Mouse (Mus musculus) embryonic facial prominence, embryonic 15.5 days (tissue): ENCODE measurements around the gene Tmpo. TPM values are rescaled to one million over a fixed set of nuclear protein-coding genes. Genes with fewer than 3 reads are reported as not detected.
A peak's percentile ranks its signal among the peaks of the same experiment; 100 is the strongest.
"Not testable (repeated sequence)": the region's sequence is repeated elsewhere in the genome, so short reads cannot be mapped to it uniquely, and the experiment has no call there.

ENCODE experiments used
- ATAC-seq: fragments of 200-750 bp; cut with Nextera tagmentation; 2 replicates; pipeline ENCODE4 v1.8.0; 2017; ENCODE audit warnings: low read depth, moderate TSS enrichment; ENCODE audit not compliant: insufficient number of reproducible peaks, low FRiP score, low TSS enrichment
- H3K27ac ChIP-seq: fragments of 300-500 bp; sonication (generic); replicated peaks from 2 replicates; pipeline ENCODE4 v1.5.1; 2015; ENCODE audit warnings: mild to moderate bottlenecking, inconsistent platforms
- H3K27me3 ChIP-seq: fragments of 300-500 bp; sonication (generic); 2 replicates; pipeline ENCODE4 v1.6.1; 2015; ENCODE audit warnings: inconsistent platforms
- H3K36me3 ChIP-seq: fragments of 300-500 bp; sonication (generic); 2 replicates; pipeline ENCODE4 v1.6.1; 2015; ENCODE audit warnings: mild to moderate bottlenecking, inconsistent platforms
- H3K4me1 ChIP-seq: fragments of 300-500 bp; sonication (generic); 2 replicates; pipeline ENCODE4 v1.6.1; 2015; ENCODE audit warnings: inconsistent platforms
- H3K4me2 ChIP-seq: fragments of 300-500 bp; sonication (generic); replicated peaks from 2 replicates; pipeline ENCODE4 v1.6.1; 2015; ENCODE audit warnings: mild to moderate bottlenecking, inconsistent platforms
- H3K4me3 ChIP-seq: fragments of 300-500 bp; sonication (generic); replicated peaks from 2 replicates; pipeline ENCODE4 v1.5.1; 2015; ENCODE audit warnings: mild to moderate bottlenecking, inconsistent platforms
- H3K9ac ChIP-seq: fragments of 300-500 bp; sonication (generic); 2 replicates; pipeline ENCODE4 v1.6.1; 2015; ENCODE audit warnings: inconsistent platforms
- H3K9me3 ChIP-seq: fragments of 300-500 bp; sonication (generic); replicated peaks from 2 replicates; pipeline ENCODE4 v1.6.1; 2016; ENCODE audit warnings: inconsistent platforms
- WGBS: fragments of 180-500 bp; shearing (Covaris S2); methylation state at CpG from one replicate; pipeline ENCODE4 v1.1.7; 2015; 5-methylcytosine and 5-hydroxymethylcytosine counted together
- polyA plus RNA-seq: library from polyadenylated mRNA; unstranded; fragments of >200 nt; fragmentation: Nextera tagmentation; extraction: Ambion mirVana; gene quantifications from 2 replicates; pipeline ENCODE4 v1.2.1, GENCODE M21; 2015

Tmpo gene
- polyA plus RNA-seq, 1 experiment from 2014 or later = 198 TPM

- H3K9me3 ChIP-seq, H3K4me3 ChIP-seq, ATAC-seq, H3K36me3 ChIP-seq, H3K27me3 ChIP-seq, H3K4me2 ChIP-seq, H3K9ac ChIP-seq, H3K27ac ChIP-seq: not testable (repeated sequence)
- 63% methylated on average over 5 of the region's 5 CpGs for WGBS
- H3K4me1 ChIP-seq = peaks cover 37% of the 10 kb centered on the region
These were observed 3.8 kb upstream of the Tmpo start for GRCm38 (mm10) chr10:91184893-91185292.

- Histone ChIP-seq H3K36me3 (no peaks in the 10 kb centered on the region), H3K9ac (no peak overlapping the region; the same call in 1 of the 2 replicates), H3K27me3 (no peaks in the 10 kb centered on the region), H3K4me3 (no peak overlapping the region), H3K4me1 (peaks cover 37% of the 10 kb centered on the region), H3K4me2 (peak overlapping the region; percentile 51), H3K9me3 (no peaks in the 10 kb centered on the region), H3K27ac (peak overlapping the region; percentile 100)
- WGBS = 30% methylated on average over 3 of the region's 3 CpGs
- ATAC-seq = no peak
These were observed 2.2 kb upstream of the Tmpo start for GRCm38 (mm10) chr10:91183316-91183715.

- no peak for ATAC-seq
- Histone ChIP-seq H3K4me1 (peaks cover 32% of the 10 kb centered on the region), H3K4me2 (peak overlapping the region; percentile 51), H3K27ac (peak overlapping the region; percentile 100), H3K9ac (peak overlapping the region; percentile 40), H3K9me3 (no peaks in the 10 kb centered on the region), H3K36me3 (no peaks in the 10 kb centered on the region), H3K4me3 (peak overlapping the region; percentile 62), H3K27me3 (no peaks in the 10 kb centered on the region)
- WGBS = 3% methylated on average over 16 of the region's 16 CpGs
These were observed 1.3 kb upstream of the Tmpo start for GRCm38 (mm10) chr10:91182291-91182990.

- no peaks in the 10 kb centered on the region for H3K27me3 ChIP-seq
- peak; percentile 93 for ATAC-seq
- peak overlapping the region; percentile 62 for H3K4me3 ChIP-seq
- WGBS = under 1% methylated on average over 69 of the region's 69 CpGs
- peak overlapping the region; percentile 51 for H3K4me2 ChIP-seq
- no peaks in the 10 kb centered on the region for H3K9me3 ChIP-seq
- peak overlapping the region; percentile 63 for H3K9ac ChIP-seq
- H3K36me3 ChIP-seq = no peaks in the 10 kb centered on the region
- peak overlapping the region; percentile 100 for H3K27ac ChIP-seq
- peaks cover 26% of the 10 kb centered on the region for H3K4me1 ChIP-seq
These were observed 560 bp upstream of the Tmpo start for GRCm38 (mm10) chr10:91181461-91182288.

- Histone ChIP-seq H3K9ac (0 out of 2 replicates have a peak overlapping the region, but pooled peaks have one; percentile 23), H3K36me3 (no peaks in the 10 kb centered on the region), H3K4me1 (peaks cover 26% of the 10 kb centered on the region), H3K4me3 (peak overlapping the region; percentile 62), H3K4me2 (peak overlapping the region; percentile 51), H3K27me3 (no peaks in the 10 kb centered on the region), H3K27ac (peak overlapping the region; percentile 100), H3K9me3 (no peaks in the 10 kb centered on the region)
- no peak for ATAC-seq
- WGBS = 13% methylated on average over 7 of the region's 7 CpGs
These were observed 814 bp downstream of the Tmpo start for GRCm38 (mm10) chr10:91180301-91180700.

- 50% methylated on average over 2 of the region's 2 CpGs for WGBS
- peak overlapping the region; percentile 51; the same call in 1 of the 2 replicates for H3K4me2 ChIP-seq
These were observed 1.3 kb downstream of the Tmpo start for GRCm38 (mm10) chr10:91179834-91180233.

GRCm38 (mm10) chr10:91177201-91177600 is 3.9 kb downstream of the Tmpo start:
- Histone ChIP-seq H3K9ac (no peak overlapping the region), H3K27ac (no peak overlapping the region), H3K36me3 (no peaks in the 10 kb centered on the region), H3K27me3 (no peaks in the 10 kb centered on the region), H3K4me2 (no peak overlapping the region), H3K4me3 (no peak overlapping the region), H3K4me1 (peaks cover 12% of the 10 kb centered on the region; the same call in 1 of the 2 replicates), H3K9me3 (no peaks in the 10 kb centered on the region)
- WGBS = 56% methylated on average over 3 of the region's 4 CpGs
- ATAC-seq = no peak

More at GRCm38 (mm10) chr10:91179834-91180233, 1.3 kb downstream of the Tmpo start:
- Histone ChIP-seq H3K4me1 (peaks cover 26% of the 10 kb centered on the region), H3K36me3 (no peaks in the 10 kb centered on the region), H3K27me3 (no peaks in the 10 kb centered on the region), H3K9me3 (no peaks in the 10 kb centered on the region), H3K27ac (peak overlapping the region; percentile 100), H3K4me3 (peak overlapping the region; percentile 62; the same call in 1 of the 2 replicates), H3K9ac (no peak overlapping the region)
- ATAC-seq = no peak

- Histone ChIP-seq H3K9me3 (no peaks in the 10 kb centered on the region), H3K27me3 (no peaks in the 10 kb centered on the region), H3K27ac (peak overlapping the region; percentile 99), H3K4me2 (peak overlapping the region; percentile 53), H3K4me3 (peak overlapping the region; percentile 72), H3K4me1 (peaks cover 20% of the 10 kb centered on the region), H3K9ac (peak overlapping the region; percentile 75), H3K36me3 (no peaks in the 10 kb centered on the region)
- 67% methylated on average over 14 of the region's 14 CpGs for WGBS
- no peak for ATAC-seq
These were observed 8.6 kb downstream of the Tmpo start for GRCm38 (mm10) chr10:91172329-91173100.

GRCm38 (mm10) chr10:91171455-91172328 is 9.4 kb downstream of the Tmpo start:
- Histone ChIP-seq H3K36me3 (no peaks in the 10 kb centered on the region), H3K9ac (peak overlapping the region; percentile 99), H3K4me3 (peak overlapping the region; percentile 72), H3K9me3 (no peaks in the 10 kb centered on the region), H3K27ac (peak overlapping the region; percentile 99), H3K27me3 (no peaks in the 10 kb centered on the region), H3K4me2 (peak overlapping the region; percentile 53), H3K4me1 (peaks cover 27% of the 10 kb centered on the region)
- peak; percentile 98 for ATAC-seq
- WGBS = under 1% methylated on average over 68 of the region's 68 CpGs

- ATAC-seq = peak; percentile 58
- peak overlapping the region; percentile 50 for H3K4me2 ChIP-seq
- H3K9ac ChIP-seq = peak overlapping the region; percentile 99
- H3K27me3 ChIP-seq = no peaks in the 10 kb centered on the region
- no peaks in the 10 kb centered on the region for H3K36me3 ChIP-seq
- H3K4me3 ChIP-seq = peak overlapping the region; percentile 72
- H3K4me1 ChIP-seq = peaks cover 27% of the 10 kb centered on the region
- peak overlapping the region; percentile 99 for H3K27ac ChIP-seq
- WGBS = under 1% methylated on average over 59 of the region's 59 CpGs
- H3K9me3 ChIP-seq = no peaks in the 10 kb centered on the region
These were observed 10.1 kb downstream of the Tmpo start for GRCm38 (mm10) chr10:91171041-91171440.
